ENCODE assay signal across 9 mouse cellular contexts in the genomic region with DNA sequence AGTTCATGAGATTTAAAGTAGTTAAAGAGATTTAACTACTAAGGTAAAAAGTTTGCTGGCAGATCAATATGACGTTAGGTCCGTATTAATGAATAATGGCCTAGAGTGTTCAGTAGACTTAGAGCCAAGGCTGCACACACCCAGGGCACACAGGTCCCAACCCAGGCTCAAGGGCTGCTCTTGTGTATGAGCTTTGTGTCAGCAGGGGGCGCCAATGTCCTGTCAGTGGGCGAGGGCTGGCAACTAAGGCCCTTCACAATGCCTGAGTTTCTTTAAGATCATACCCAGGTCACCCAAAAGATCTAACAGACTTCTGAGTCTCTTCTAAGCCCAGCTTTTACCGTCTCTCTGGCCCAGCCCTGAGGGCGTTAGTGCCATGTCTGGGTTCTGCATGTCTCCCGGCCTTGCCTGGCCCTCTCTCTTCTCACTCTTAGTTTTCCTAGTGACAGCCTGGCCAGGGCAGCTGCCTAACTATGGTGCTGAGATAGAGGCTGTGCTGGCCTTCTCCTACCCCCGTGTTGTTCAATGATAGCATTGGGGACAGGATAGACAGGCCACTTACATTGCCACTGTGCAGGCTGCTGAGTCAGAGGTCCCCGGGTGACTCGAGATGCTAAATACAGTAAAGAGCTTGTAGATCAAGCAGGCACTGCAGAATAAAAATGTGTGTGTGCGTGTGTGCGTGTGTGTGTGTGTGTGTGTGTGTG. TPM values are rescaled to one million over a fixed set of nuclear protein-coding genes. Genes with fewer than 3 reads are reported as not detected.
A peak's percentile ranks its signal among the peaks of the same experiment; 100 is the strongest.
DNase-seq lines count a peak whose midpoint lies in the region; ATAC-seq and TF ChIP-seq lines count a peak whose summit lies in the region.
"Had no signal": no experiment of that assay in that cellular context is flagged by ENCODE, and none has a peak within 500 bp of the region (broad histone marks: within the 10 kb centered on the region; RNA-seq: fewer than 3 reads in every experiment).

No protein-coding gene starts in this region.

- peaks cover 11% of the 10 kb centered on the region; the same call in 1 of the 2 replicates for H3K36me3 ChIP-seq in embryonic facial prominence, embryonic 10.5 days (replicated peaks)
- H3K36me3 ChIP-seq in heart, adult 2 months (ENCODE audit: control insufficient read depth, insufficient read depth, low read length) = no peaks in the 10 kb centered on the region
- no peaks in the 10 kb centered on the region for H3K36me3 ChIP-seq in kidney, adult 2 months (ENCODE audit: control insufficient read depth, insufficient read depth, low read length)
- H3K36me3 ChIP-seq in limb, embryonic 11.5 days (ENCODE audit: control insufficient read depth, insufficient read depth, low read length) = no peaks in the 10 kb centered on the region
- peaks cover 2% of the 10 kb centered on the region; the same call in 1 of the 2 replicates for H3K36me3 ChIP-seq in neural tube, embryonic 11.5 days (ENCODE audit: control insufficient read depth, insufficient read depth, low read length)
- no peaks in the 10 kb centered on the region for H3K36me3 ChIP-seq in stomach, embryonic 14.5 days (ENCODE audit: control insufficient read depth, insufficient read depth, low read length)
- H3K36me3 ChIP-seq: stomach, embryonic 15.5 days had no signal

- no peaks in the 10 kb centered on the region for H3K27me3 ChIP-seq in embryonic facial prominence, embryonic 10.5 days (replicated peaks; ENCODE audit: low read depth, poor library complexity, severe bottlenecking)
- no peaks in the 10 kb centered on the region for H3K27me3 ChIP-seq in heart, adult 2 months (ENCODE audit: control insufficient read depth, insufficient read depth, low read length)
- no peaks in the 10 kb centered on the region for H3K27me3 ChIP-seq in kidney, adult 2 months (replicated peaks; ENCODE audit: control insufficient read depth, insufficient read depth, low read length)
- no peaks in the 10 kb centered on the region for H3K27me3 ChIP-seq in limb, embryonic 11.5 days (ENCODE audit: control insufficient read depth, insufficient read depth, low read length)
- no peaks in the 10 kb centered on the region for H3K27me3 ChIP-seq in neural tube, embryonic 11.5 days (ENCODE audit: control insufficient read depth, insufficient read depth, low read length)
- no peaks in the 10 kb centered on the region for H3K27me3 ChIP-seq in stomach, embryonic 14.5 days (ENCODE audit: control insufficient read depth, insufficient read depth, low read length)
- H3K27me3 ChIP-seq: stomach, embryonic 15.5 days had no signal

- H3K4me1 ChIP-seq in embryonic facial prominence, embryonic 10.5 days = peaks cover 19% of the 10 kb centered on the region
- H3K4me1 ChIP-seq in heart, adult 2 months (ENCODE audit: control insufficient read depth, insufficient read depth, low read length) = no peaks in the 10 kb centered on the region
- no peaks in the 10 kb centered on the region for H3K4me1 ChIP-seq in kidney, adult 2 months (ENCODE audit: control insufficient read depth, insufficient read depth, low read length)
- H3K4me1 ChIP-seq in limb, embryonic 11.5 days (ENCODE audit: control insufficient read depth, insufficient read depth, low read length) = no peaks in the 10 kb centered on the region
- peaks cover 6% of the 10 kb centered on the region for H3K4me1 ChIP-seq in neural tube, embryonic 11.5 days (ENCODE audit: control insufficient read depth, insufficient read depth, low read length)
- H3K4me1 ChIP-seq in stomach, embryonic 14.5 days (ENCODE audit: control insufficient read depth, insufficient read depth, low read length) = no peaks in the 10 kb centered on the region
- H3K4me1 ChIP-seq: stomach, embryonic 15.5 days had no signal

- no peak overlapping the region for H3K4me3 ChIP-seq in embryonic facial prominence, embryonic 10.5 days
- no peak overlapping the region for H3K4me3 ChIP-seq in heart, adult 2 months
- no peak overlapping the region for H3K4me3 ChIP-seq in kidney, adult 2 months (ENCODE audit: insufficient read depth, low read depth, low read length)
- no peak overlapping the region for H3K4me3 ChIP-seq in limb, embryonic 11.5 days (ENCODE audit: low read depth, low read length)
- H3K4me3 ChIP-seq in neural tube, embryonic 11.5 days (ENCODE audit: low read depth, low read length) = no peak overlapping the region
- no peak overlapping the region for H3K4me3 ChIP-seq in stomach, embryonic 14.5 days (ENCODE audit: low read depth, low read length)
- H3K4me3 ChIP-seq: stomach, embryonic 15.5 days had no signal

- no peak overlapping the region for H3K4me2 ChIP-seq in limb, embryonic 11.5 days (ENCODE audit: low read depth, severe bottlenecking)
- H3K4me2 ChIP-seq in neural tube, embryonic 11.5 days (ENCODE audit: low read depth) = no peak overlapping the region
- no peak overlapping the region for H3K4me2 ChIP-seq in stomach, embryonic 14.5 days (replicated peaks; ENCODE audit: low read depth, low read length)
- H3K4me2 ChIP-seq: stomach, embryonic 15.5 days had no signal

- WGBS in embryonic facial prominence, embryonic 10.5 days = 46% methylated on average over 12 of the region's 12 CpGs
- 41% methylated on average over 12 of the region's 12 CpGs for WGBS in heart, adult 2 months
- WGBS in kidney, adult 2 months = 45% methylated on average over 12 of the region's 12 CpGs
- WGBS in limb, embryonic 11.5 days = 47% methylated on average over 12 of the region's 12 CpGs
- WGBS in neural tube, embryonic 11.5 days = 46% methylated on average over 12 of the region's 12 CpGs
- WGBS in stomach, embryonic 14.5 days = 40% methylated on average over 12 of the region's 12 CpGs

- TF ChIP-seq EP300 in heart, adult 2 months (IDR thresholded peaks at IDR 0.05; ENCODE audit: insufficient read depth, low read depth, low read length) = peak; percentile 95

- ATAC-seq in limb, embryonic 11.5 days (ENCODE audit: insufficient number of reproducible peaks, low FRiP score, low TSS enrichment, low read depth) = 0 out of 2 replicates have a peak, but pooled peaks have one; percentile 51
- ATAC-seq in neural tube, embryonic 11.5 days (ENCODE audit: insufficient read depth, low FRiP score, low TSS enrichment) = peak; percentile 67; the same call in 1 of the 2 replicates
- peak; percentile 82 for ATAC-seq in stomach, embryonic 14.5 days (ENCODE audit: insufficient number of reproducible peaks, insufficient read depth, low FRiP score, low read depth)

- H3K9ac ChIP-seq in heart, adult 2 months (ENCODE audit: low read depth, low read length) = no peak overlapping the region
- H3K9ac ChIP-seq in limb, embryonic 11.5 days (ENCODE audit: low read length) = no peak overlapping the region
- H3K9ac ChIP-seq in neural tube, embryonic 11.5 days (ENCODE audit: low read length) = no peak overlapping the region
- no peak overlapping the region for H3K9ac ChIP-seq in stomach, embryonic 14.5 days (replicated peaks; ENCODE audit: low read depth, low read length)
- H3K9ac ChIP-seq: stomach, embryonic 15.5 days had no signal

- intact Hi-C loops in heart, adult 2 months (cut with DNase I) = loop anchor here (1.0 to 2.0 kb wide), 3 partner anchors 16 to 118 kb away; no protein-coding TSS in a partner anchor

- TF ChIP-seq POLR2A in heart, adult 2 months (IDR thresholded peaks at IDR 0.05; ENCODE audit: insufficient read depth, low read depth, low read length) = no peak
- TF ChIP-seq POLR2A in kidney, adult 2 months (IDR thresholded peaks at IDR 0.05; ENCODE audit: low read depth, low read length) = no peak

- H3K27ac ChIP-seq in embryonic facial prominence, embryonic 10.5 days (replicated peaks) = peak overlapping the region; percentile 60; the same call in 1 of the 2 replicates
- no peak overlapping the region for H3K27ac ChIP-seq in heart, adult 2 months
- H3K27ac ChIP-seq in kidney, adult 2 months (ENCODE audit: insufficient read depth, low read depth, low read length) = no peak overlapping the region
- H3K27ac ChIP-seq in limb, embryonic 11.5 days (replicated peaks; ENCODE audit: low read depth, low read length) = no peak overlapping the region
- H3K27ac ChIP-seq in neural tube, embryonic 11.5 days (ENCODE audit: low read depth, low read length) = no peak overlapping the region
- no peak overlapping the region for H3K27ac ChIP-seq in stomach, embryonic 14.5 days (ENCODE audit: low read length)
- H3K27ac ChIP-seq: stomach, embryonic 15.5 days had no signal

- H3K79me2 ChIP-seq in heart, adult 2 months (replicated peaks; ENCODE audit: control insufficient read depth, insufficient read depth, low read length) = no peaks in the 10 kb centered on the region

- peak; percentile 51 for DNase-seq in 3134 (ENCODE audit: extremely low read depth, insufficient read length, low spot score)
- peak; percentile 70 for DNase-seq in adrenal gland, adult 8-10 months
- peak; percentile 91 for DNase-seq in embryonic facial prominence, embryonic 10.5 days (ENCODE audit: low spot score)
- DNase-seq in heart, adult 2 months = peak; percentile 80 to 90
- DNase-seq in kidney, adult 2 months = peak; percentile 86
- peak; percentile 95 for DNase-seq in limb, embryonic 11.5 days (ENCODE audit: low spot score)
- DNase-seq in neural tube, embryonic 11.5 days (ENCODE audit: low spot score) = peak; percentile 85

- TF ChIP-seq CTCF in heart, adult 2 months (IDR thresholded peaks at IDR 0.05) = no peak
- TF ChIP-seq CTCF in kidney, adult 2 months (conservative IDR thresholded peaks at IDR 0.05; ENCODE audit: insufficient read depth, insufficient read length, low read depth, low read length) = peak; percentile 93

- H3K9me3 ChIP-seq in embryonic facial prominence, embryonic 10.5 days = no peaks in the 10 kb centered on the region
- H3K9me3 ChIP-seq in limb, embryonic 11.5 days (ENCODE audit: control insufficient read depth, low read length) = no peaks in the 10 kb centered on the region
- H3K9me3 ChIP-seq in neural tube, embryonic 11.5 days (ENCODE audit: control insufficient read depth, low read length) = no peaks in the 10 kb centered on the region
- H3K9me3 ChIP-seq in stomach, embryonic 14.5 days (ENCODE audit: control insufficient read depth, low read depth, low read length) = no peaks in the 10 kb centered on the region
- H3K9me3 ChIP-seq: stomach, embryonic 15.5 days had no signal

RNA-seq across cellular contexts. Expression of a gene that starts 20.1 kb away (rescaled TPM):
- total RNA-seq in adrenal gland, adult 8-10 months (2022) = 100 to 1,000 TPM; 127 to 266 (median 171) TPM
- 1,061 and 1,072 TPM in 2 replicates for polyA plus RNA-seq in embryonic facial prominence, embryonic 10.5 days (2016; fragmentation: Nextera tagmentation; extraction: Ambion mirVana)
- total RNA-seq in heart, adult 2 months (2021) = 100 to 1,000 TPM; 214 to 275 TPM
- 193 and 266 TPM in 2 replicates for polyA plus RNA-seq in heart, adult 2 months (2012; rRNA removed)
- 127 and 150 TPM in 2 replicates for polyA plus RNA-seq in kidney, adult 2 months (2012; rRNA removed)
- polyA plus RNA-seq in limb, embryonic 11.5 days (2014; fragmentation: Nextera tagmentation; extraction: Ambion mirVana) = 413 and 429 TPM in 2 replicates
- polyA plus RNA-seq in neural tube, embryonic 11.5 days (2014; fragmentation: Nextera tagmentation; extraction: Ambion mirVana) = 337 and 339 TPM in 2 replicates
- 474 and 475 TPM in 2 replicates for polyA plus RNA-seq in stomach, embryonic 14.5 days (2014; fragmentation: Nextera tagmentation; extraction: Ambion mirVana)

RNA-seq across cellular contexts. Expression of a gene that starts 48.3 kb away (rescaled TPM):
- total RNA-seq in adrenal gland, adult 8-10 months (2022) = 10 to 100 TPM in 3 of 4 experiments, 1 to 10 TPM in 1; 9.2 to 16.4 (median 13.9) TPM
- 21.4 TPM in 2 replicates for polyA plus RNA-seq in embryonic facial prominence, embryonic 10.5 days (2016; fragmentation: Nextera tagmentation; extraction: Ambion mirVana)
- 10 to 100 TPM; 21.5 to 26.3 TPM for total RNA-seq in heart, adult 2 months (2021)
- 30.7 and 32.2 TPM in 2 replicates for polyA plus RNA-seq in heart, adult 2 months (2012; rRNA removed)
- 10.4 and 11.5 TPM in 2 replicates for polyA plus RNA-seq in kidney, adult 2 months (2012; rRNA removed)
- 7.9 and 8.5 TPM in 2 replicates for polyA plus RNA-seq in limb, embryonic 11.5 days (2014; fragmentation: Nextera tagmentation; extraction: Ambion mirVana)
- polyA plus RNA-seq in neural tube, embryonic 11.5 days (2014; fragmentation: Nextera tagmentation; extraction: Ambion mirVana) = 32.5 and 39.9 TPM in 2 replicates
- 15.9 and 22.7 TPM in 2 replicates for polyA plus RNA-seq in stomach, embryonic 14.5 days (2014; fragmentation: Nextera tagmentation; extraction: Ambion mirVana)
